Mouse (Mus musculus) lung, embryonic 15.5 days (tissue): ENCODE measurements at regions not wholly inside any gene's neighbourhood (a gene's known extent, or its start where the extent isn't known, plus 50 kb on each side); places are given as distances from the start of the nearest gene placed in this dataset.
A peak's percentile ranks its signal among the peaks of the same experiment; 100 is the strongest.
"Not testable (repeated sequence)": the region's sequence is repeated elsewhere in the genome, so short reads cannot be mapped to it uniquely, and the experiment has no call there.

ENCODE experiments used
- ATAC-seq: fragments of 200-750 bp; cut with Nextera tagmentation; 2 replicates; pipeline ENCODE4 v1.8.0; 2017; ENCODE audit warnings: moderate number of reproducible peaks, borderline replicate concordance; ENCODE audit not compliant: low FRiP score, low TSS enrichment; ENCODE audit errors: extremely low read depth
- H3K27ac ChIP-seq: fragments of 300-500 bp; sonication (generic); 2 replicates; pipeline ENCODE4 v1.5.1; 2015; ENCODE audit warnings: moderate library complexity, mild to moderate bottlenecking, inconsistent platforms
- H3K27me3 ChIP-seq: fragments of 300-500 bp; sonication (generic); 2 replicates; pipeline ENCODE4 v1.6.1; 2015; ENCODE audit warnings: inconsistent platforms
- H3K36me3 ChIP-seq: fragments of 300-500 bp; sonication (generic); 2 replicates; pipeline ENCODE4 v1.6.1; 2015; ENCODE audit warnings: inconsistent platforms
- H3K4me1 ChIP-seq: fragments of 300-500 bp; sonication (generic); 2 replicates; pipeline ENCODE4 v1.6.1; 2015; ENCODE audit warnings: inconsistent platforms
- H3K4me2 ChIP-seq: fragments of 300-500 bp; sonication (generic); 2 replicates; pipeline ENCODE4 v1.6.1; 2015; ENCODE audit warnings: inconsistent platforms, mild to moderate bottlenecking, moderate library complexity
- H3K4me3 ChIP-seq: fragments of 300-500 bp; sonication (generic); 2 replicates; pipeline ENCODE4 v1.5.1; 2015; ENCODE audit warnings: mild to moderate bottlenecking, inconsistent platforms
- H3K9ac ChIP-seq: fragments of 300-500 bp; sonication (generic); 2 replicates; pipeline ENCODE4 v1.6.1; 2015; ENCODE audit warnings: inconsistent platforms
- H3K9me3 ChIP-seq: fragments of 300-500 bp; sonication (generic); 2 replicates; pipeline ENCODE4 v1.6.1; 2016; ENCODE audit warnings: inconsistent platforms
- WGBS: fragments of 180-500 bp; shearing (Covaris S2); methylation state at CpG from one replicate; pipeline ENCODE4 v1.1.7; 2015; 5-methylcytosine and 5-hydroxymethylcytosine counted together

DNA sequence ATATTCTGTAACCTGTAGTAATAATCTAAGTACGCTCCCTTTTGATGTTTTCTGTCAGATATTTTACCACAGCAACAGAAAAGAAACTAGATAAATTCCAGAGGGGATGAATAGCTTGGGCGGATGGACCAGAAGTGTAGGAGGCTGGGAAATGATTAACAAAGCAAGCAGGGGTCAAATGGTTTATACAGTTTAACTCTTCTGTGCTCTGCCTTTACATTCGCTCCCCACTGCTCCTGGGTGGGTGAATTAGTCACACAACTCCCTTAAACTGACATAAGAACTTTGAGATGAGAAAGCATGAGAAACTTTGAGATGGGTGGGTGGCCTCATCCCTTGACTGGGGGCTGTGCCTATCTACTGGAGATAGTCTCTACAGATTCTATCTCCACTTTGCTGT, 235.4 kb upstream of the Rarb start:
- no peak overlapping the region for H3K4me3 ChIP-seq
- WGBS: 49% methylated on average over 3 of the region's 3 CpGs
- ATAC-seq: no peak

GRCm38 (mm10) chr14:17046808-17047207, 227.9 kb upstream of the Rarb start:
- ATAC-seq: no peak
- Histone ChIP-seq H3K4me3 (no peak overlapping the region), H3K9ac (no peak overlapping the region), H3K4me2 (no peak overlapping the region), H3K36me3 (no peaks in the 10 kb centered on the region), H3K9me3 (no peaks in the 10 kb centered on the region), H3K27me3 (no peaks in the 10 kb centered on the region), H3K4me1 (no peaks in the 10 kb centered on the region), H3K27ac (no peak overlapping the region)
- 32% methylated on average over 2 of the region's 2 CpGs for WGBS

More for the DNA sequence above, 235.4 kb upstream of the Rarb start:
- no peak overlapping the region for H3K9ac ChIP-seq
- H3K4me1 ChIP-seq: 0 out of 2 replicates have a peak, but pooled peaks cover 2% of the 10 kb centered on the region
- H3K9me3 ChIP-seq: no peaks in the 10 kb centered on the region
- H3K27me3 ChIP-seq: no peaks in the 10 kb centered on the region
- H3K36me3 ChIP-seq: no peaks in the 10 kb centered on the region
- no peak overlapping the region for H3K27ac ChIP-seq
- H3K4me2 ChIP-seq: no peak overlapping the region

- H3K27me3 ChIP-seq: no peaks in the 10 kb centered on the region
- no peak overlapping the region for H3K4me2 ChIP-seq
- no peaks in the 10 kb centered on the region for H3K36me3 ChIP-seq
- no peak overlapping the region for H3K4me3 ChIP-seq
- ATAC-seq: no peak
- H3K9ac ChIP-seq: no peak overlapping the region
- 88% methylated on average over 8 of the region's 8 CpGs for WGBS
- H3K9me3 ChIP-seq: no peaks in the 10 kb centered on the region
- no peaks in the 10 kb centered on the region for H3K4me1 ChIP-seq
- no peak overlapping the region for H3K27ac ChIP-seq
Measured at GRCm38 (mm10) chr14:17045426-17046132, 226.6 kb upstream of the Rarb start.

GRCm38 (mm10) chr14:17020603-17021356, 201.8 kb upstream of the Rarb start:
- no peaks in the 10 kb centered on the region for H3K36me3 ChIP-seq
- no peak overlapping the region for H3K27ac ChIP-seq
- no peaks in the 10 kb centered on the region for H3K9me3 ChIP-seq
- H3K4me2 ChIP-seq: no peak overlapping the region
- no peak overlapping the region for H3K9ac ChIP-seq
- H3K4me1 ChIP-seq: no peaks in the 10 kb centered on the region
- ATAC-seq: no peak
- no peak overlapping the region for H3K4me3 ChIP-seq
- H3K27me3 ChIP-seq: no peaks in the 10 kb centered on the region
- WGBS: 65% methylated on average over 4 of the region's 4 CpGs

GRCm38 (mm10) chr14:17012931-17013330, 194.0 kb upstream of the Rarb start:
- WGBS: 84% methylated on average over 1 of the region's 1 CpGs
- H3K4me3 ChIP-seq: no peak overlapping the region
- H3K27ac ChIP-seq: no peak overlapping the region
- no peak for ATAC-seq
- H3K36me3 ChIP-seq: no peaks in the 10 kb centered on the region
- no peaks in the 10 kb centered on the region for H3K27me3 ChIP-seq
- H3K4me2 ChIP-seq: no peak overlapping the region
- H3K4me1 ChIP-seq: no peaks in the 10 kb centered on the region
- no peak overlapping the region for H3K9ac ChIP-seq
- no peaks in the 10 kb centered on the region for H3K9me3 ChIP-seq

DNA sequence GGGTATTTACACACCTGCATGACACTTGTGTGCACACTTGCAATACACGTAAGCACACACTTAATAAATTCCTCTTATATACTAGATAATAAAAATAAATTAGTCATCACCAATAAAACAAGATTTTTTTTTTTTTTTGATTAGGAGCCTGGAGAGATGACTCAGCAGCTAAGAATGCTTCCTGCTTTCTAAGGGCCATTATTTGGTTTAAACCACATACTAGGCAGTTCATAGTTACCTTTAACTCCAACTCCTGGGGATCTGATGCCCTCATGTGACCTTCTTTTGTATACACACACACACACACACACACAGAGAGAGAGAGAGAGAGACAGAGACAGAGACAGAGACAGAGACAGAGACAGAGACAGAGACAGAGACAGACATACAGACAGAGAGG, 193.2 kb upstream of the Rarb start:
- no peak overlapping the region for H3K27ac ChIP-seq
- no peaks in the 10 kb centered on the region for H3K4me1 ChIP-seq
- H3K36me3 ChIP-seq: no peaks in the 10 kb centered on the region
- 78% methylated on average over 1 of the region's 1 CpGs for WGBS
- H3K4me2 ChIP-seq: no peak overlapping the region
- no peak overlapping the region for H3K9ac ChIP-seq
- no peak overlapping the region for H3K4me3 ChIP-seq
- H3K27me3 ChIP-seq: no peaks in the 10 kb centered on the region
- ATAC-seq: no peak
- H3K9me3 ChIP-seq: no peaks in the 10 kb centered on the region

DNA sequence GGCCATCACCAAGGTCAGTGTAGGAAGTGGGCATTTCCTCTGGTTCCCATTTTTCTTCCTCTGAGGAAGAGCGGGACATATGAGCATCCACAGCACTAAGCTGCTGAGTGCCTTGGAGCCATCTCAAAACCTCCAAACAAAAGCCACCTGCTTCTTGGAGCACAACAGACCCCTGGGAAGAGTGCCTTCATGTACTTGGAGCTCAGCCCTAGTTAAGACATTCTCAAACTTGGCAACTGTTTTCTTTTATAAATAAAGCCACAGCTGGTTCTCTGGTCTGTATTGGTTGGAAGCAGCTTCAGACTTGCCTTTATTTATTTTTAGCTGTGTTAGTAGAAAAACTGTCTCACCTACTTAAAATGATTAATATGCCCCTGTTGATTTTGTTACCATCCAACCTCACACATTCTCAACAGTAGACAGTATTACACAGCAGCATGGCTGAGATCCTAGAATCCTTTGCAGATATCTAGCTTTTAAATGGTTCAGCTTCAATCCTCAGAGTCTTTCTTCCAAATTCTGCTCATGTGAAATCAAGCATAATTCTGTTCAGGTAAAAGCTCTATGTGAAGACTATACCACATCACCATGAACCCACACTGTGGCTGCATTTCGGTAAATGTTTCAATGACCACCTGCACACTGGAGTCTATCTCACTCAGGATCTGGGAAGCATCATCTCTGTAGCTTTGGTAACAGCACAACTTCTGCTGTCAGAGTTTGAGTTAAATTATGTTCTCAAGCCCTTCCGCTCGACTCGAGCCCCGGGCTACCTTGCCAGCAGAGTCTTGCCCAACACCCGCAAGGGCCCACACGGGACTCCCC, 186.4 kb upstream of the Rarb start:
- peaks cover 11% of the 10 kb centered on the region for H3K4me1 ChIP-seq
- H3K9me3 ChIP-seq: no peaks in the 10 kb centered on the region
- WGBS: 65% methylated on average over 8 of the region's 8 CpGs
- peak overlapping the region; percentile 16; the same call in 1 of the 2 replicates for H3K27ac ChIP-seq
- peak; percentile 99 for ATAC-seq
- no peak overlapping the region for H3K4me3 ChIP-seq
- H3K4me2 ChIP-seq: no peak overlapping the region
- H3K27me3 ChIP-seq: no peaks in the 10 kb centered on the region
- no peaks in the 10 kb centered on the region for H3K36me3 ChIP-seq
- H3K9ac ChIP-seq: no peak overlapping the region

GRCm38 (mm10) chr14:17004714-17005113, 185.8 kb upstream of the Rarb start:
- no peak for ATAC-seq
- WGBS: 41% methylated on average over 1 of the region's 1 CpGs
- H3K36me3 ChIP-seq: no peaks in the 10 kb centered on the region

GRCm38 (mm10) chr14:16996716-16997115, 177.8 kb upstream of the Rarb start:
- WGBS: 71% methylated on average over 2 of the region's 2 CpGs
- Histone ChIP-seq H3K36me3 (no peaks in the 10 kb centered on the region), H3K27ac (no peak overlapping the region), H3K9me3 (no peaks in the 10 kb centered on the region), H3K4me1 (no peaks in the 10 kb centered on the region), H3K4me3 (no peak overlapping the region), H3K9ac (no peak overlapping the region), H3K4me2 (no peak overlapping the region), H3K27me3 (no peaks in the 10 kb centered on the region)
- ATAC-seq: no peak

More at GRCm38 (mm10) chr14:17004714-17005113, 185.8 kb upstream of the Rarb start:
- Histone ChIP-seq H3K27me3 (no peaks in the 10 kb centered on the region), H3K4me3 (no peak overlapping the region), H3K27ac (peak overlapping the region; percentile 16; the same call in 1 of the 2 replicates), H3K4me2 (no peak overlapping the region), H3K4me1 (peaks cover 11% of the 10 kb centered on the region), H3K9ac (no peak overlapping the region), H3K9me3 (no peaks in the 10 kb centered on the region)

- H3K9ac ChIP-seq, H3K4me1 ChIP-seq, H3K27me3 ChIP-seq, H3K4me3 ChIP-seq, H3K9me3 ChIP-seq, H3K4me2 ChIP-seq, ATAC-seq, H3K27ac ChIP-seq, H3K36me3 ChIP-seq: not testable (repeated sequence)
- 85% methylated on average over 2 of the region's 2 CpGs for WGBS
Measured at GRCm38 (mm10) chr14:16970911-16971310, 152.0 kb upstream of the Rarb start.

GRCm38 (mm10) chr14:16964717-16965391, 145.9 kb upstream of the Rarb start:
- no peak overlapping the region for H3K27ac ChIP-seq
- H3K4me1 ChIP-seq: peaks cover 8% of the 10 kb centered on the region; the same call in 1 of the 2 replicates
- no peaks in the 10 kb centered on the region for H3K36me3 ChIP-seq
- no peaks in the 10 kb centered on the region for H3K9me3 ChIP-seq
- H3K4me2 ChIP-seq: no peak overlapping the region
- ATAC-seq: no peak
- H3K27me3 ChIP-seq: no peaks in the 10 kb centered on the region
- 8% methylated on average over 2 of the region's 2 CpGs for WGBS
- no peak overlapping the region for H3K4me3 ChIP-seq
- no peak overlapping the region for H3K9ac ChIP-seq
